Mouse (Mus musculus) spleen, adult 18-20 months (tissue): ENCODE measurements around the gene Zfp36l1.

ENCODE experiments used
- DNase-seq, 2 experiments: peaks; one replicate each; pipeline ENCODE4 v3.0.0; 2022; ENCODE audit warnings: mixed read lengths in 2 of 2

The Zfp36l1 gene

DNA sequence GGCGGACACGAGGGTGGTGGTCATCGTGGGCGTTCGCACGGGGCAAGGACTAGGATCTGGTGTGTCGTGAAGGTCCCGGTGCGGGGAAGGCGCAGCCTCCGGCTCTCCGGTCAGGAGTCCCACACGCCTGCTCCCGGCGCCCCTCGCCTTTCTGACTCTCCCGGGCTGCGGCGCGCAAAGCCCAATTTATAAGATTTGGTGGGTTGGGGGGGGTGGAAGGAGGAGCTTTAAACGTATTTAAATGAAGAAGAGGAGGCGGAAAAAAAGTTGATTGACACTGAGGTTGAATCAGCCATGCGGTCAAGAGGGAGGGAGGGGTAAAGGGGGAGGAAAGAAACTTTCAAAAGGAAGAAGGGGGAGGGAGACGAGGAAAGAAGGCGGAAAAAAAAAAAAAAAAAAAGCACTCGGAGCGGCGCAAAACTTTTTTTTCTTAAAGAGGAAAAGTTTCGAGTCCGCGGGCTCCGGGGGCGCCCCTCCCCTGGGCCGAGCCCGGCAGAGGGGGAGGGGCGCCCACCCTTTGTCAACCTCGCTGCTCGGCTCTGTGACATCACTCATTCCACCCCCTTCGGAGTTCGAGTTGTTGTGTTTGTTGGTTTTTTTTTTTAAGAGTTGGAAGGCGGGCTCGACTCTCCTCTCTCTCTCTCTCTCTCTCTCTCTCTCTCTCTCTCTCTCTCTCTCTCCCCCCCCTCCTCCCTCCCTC is at the start of gene Zfp36l1:
Gene Zfp36l1 (minus strand): TSS at position 162 of the 700 bp plus-strand sequence.
- peak; percentile 91 to 93 for DNase-seq

GRCm38 (mm10) chr12:80162448-80162847 is 49.6 kb upstream of the Zfp36l1 start:
- no peak for DNase-seq

- no peak for DNase-seq
These were observed 44.9 kb upstream of the Zfp36l1 start for GRCm38 (mm10) chr12:80157675-80158074.

DNA sequence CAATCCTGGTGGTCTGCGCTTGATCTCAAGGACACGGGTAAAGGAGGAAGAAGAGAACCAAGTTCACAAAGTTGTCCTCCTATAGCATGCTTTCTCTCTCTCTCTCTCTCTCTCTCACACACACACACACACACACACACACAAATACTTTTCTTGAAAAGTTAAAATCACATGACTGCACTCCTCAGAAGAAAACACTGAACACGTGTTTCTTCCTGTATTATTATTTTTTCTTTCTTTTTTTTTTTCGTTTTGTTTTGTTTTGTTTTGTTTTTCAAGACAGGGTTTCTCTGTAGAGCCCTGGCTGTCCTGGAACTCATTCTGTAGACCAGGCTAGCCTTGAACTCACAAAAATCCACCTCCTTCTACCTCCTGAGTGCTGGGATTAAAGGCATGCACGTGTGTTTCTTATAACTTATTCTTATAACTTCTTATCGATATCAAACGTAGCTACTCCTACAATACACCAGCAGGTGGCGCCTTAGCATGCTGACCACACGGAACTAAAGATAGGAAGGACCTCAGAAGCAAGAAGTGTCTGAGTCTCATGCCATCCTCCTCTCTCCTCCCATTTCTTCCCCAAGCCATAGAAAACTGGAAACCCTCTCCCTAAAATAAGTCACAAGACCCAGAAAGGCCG is 41.0 kb upstream of the Zfp36l1 start:
- peak in 1 of 2 experiments; percentile 56 for DNase-seq

- no peak for DNase-seq
These were observed 40.3 kb upstream of the Zfp36l1 start for GRCm38 (mm10) chr12:80153078-80153477.

DNA sequence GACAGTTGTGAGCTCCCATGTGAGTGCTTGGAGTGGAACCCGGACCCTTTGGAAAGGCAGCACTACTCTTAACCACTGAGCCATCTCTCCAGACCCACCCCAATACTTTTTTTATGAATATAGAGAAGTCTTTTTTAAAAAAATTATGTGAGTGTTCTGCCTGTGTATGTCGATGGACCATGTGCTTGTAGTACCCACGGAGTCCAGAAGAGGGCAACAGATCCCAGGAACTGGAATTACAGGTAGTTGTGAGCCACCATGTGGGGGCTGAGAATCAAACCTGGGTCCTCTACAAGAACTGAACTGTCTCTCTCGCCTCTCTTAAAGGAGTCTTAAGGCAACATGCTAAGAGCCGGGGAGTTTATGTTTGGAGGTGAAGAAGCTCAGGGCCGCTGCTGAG is 39.0 kb upstream of the Zfp36l1 start:
- no peak for DNase-seq

DNA sequence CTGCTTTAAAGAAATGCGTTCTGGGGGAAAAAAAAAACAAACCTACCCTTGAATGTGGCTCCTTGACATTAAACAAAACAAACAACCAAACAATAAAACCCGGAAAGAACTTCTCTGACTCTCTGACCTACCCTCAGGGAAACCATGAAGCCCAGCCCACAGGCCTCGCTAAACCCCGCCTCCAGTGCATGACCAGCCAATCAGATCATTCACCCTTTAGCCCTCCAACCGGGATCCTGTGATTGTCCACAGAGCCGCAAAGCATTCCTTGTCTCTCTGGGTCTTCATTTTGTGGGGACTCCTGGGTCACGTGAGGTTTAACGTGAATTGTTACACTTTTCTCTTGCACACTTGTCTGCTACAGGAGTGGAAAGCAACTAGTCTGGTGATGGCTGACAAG is 37.8 kb upstream of the Zfp36l1 start:
- no peak for DNase-seq

- DNase-seq, result no peak
These were observed 34.9 kb upstream of the Zfp36l1 start for GRCm38 (mm10) chr12:80147563-80148214.

DNA sequence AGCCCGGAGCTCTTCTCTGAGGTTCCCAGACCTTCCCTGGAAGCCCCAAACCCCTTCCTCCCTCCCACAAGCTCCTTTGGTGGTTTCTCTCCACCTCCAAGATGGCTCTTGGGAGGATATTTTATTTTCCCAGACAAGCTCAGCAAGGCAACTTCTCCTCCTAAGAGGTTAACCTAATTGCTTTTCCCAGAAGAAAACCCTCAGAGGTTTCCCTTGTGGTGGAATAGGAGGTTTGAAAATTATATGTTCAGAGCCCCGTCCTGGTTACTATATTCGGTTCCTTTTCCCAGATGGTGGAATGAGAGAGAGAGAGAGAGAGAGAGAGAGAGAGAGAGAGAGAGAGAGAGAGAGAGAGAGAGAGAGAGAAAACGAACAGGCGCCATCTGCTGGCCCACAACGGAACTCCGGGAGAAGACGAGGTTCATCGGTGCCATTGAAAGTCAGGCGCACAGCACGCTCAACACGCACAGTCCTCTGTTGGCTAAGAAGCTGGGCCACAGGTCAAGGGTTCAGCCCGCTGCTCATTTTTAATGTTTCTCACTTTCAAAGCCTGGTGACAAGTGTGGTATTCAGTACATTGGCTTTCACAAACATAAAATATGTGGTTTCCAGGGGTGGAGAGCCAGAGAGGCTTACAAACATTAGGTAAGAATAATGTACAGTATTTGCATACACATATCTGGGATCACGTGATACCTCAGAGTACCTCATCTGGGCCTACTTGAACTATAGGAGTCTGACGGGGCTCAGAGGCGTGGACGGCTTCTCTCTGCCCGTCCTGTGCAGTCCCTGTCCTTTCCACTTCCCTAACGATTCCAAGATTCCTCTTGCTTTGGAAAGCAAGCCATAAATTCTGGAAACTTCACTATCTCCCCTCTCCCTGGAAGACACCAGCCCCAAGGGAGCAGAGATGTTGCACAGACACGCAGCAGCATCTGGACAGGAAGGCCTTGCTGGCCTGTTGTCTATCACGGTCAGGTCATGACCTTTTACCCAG is 33.7 kb upstream of the Zfp36l1 start:
- peak in 1 of 2 experiments; percentile 61 for DNase-seq

GRCm38 (mm10) chr12:80145365-80145764 is 32.6 kb upstream of the Zfp36l1 start:
- no peak for DNase-seq

GRCm38 (mm10) chr12:80144846-80145245 is 32.0 kb upstream of the Zfp36l1 start:
- DNase-seq, result no peak

DNA sequence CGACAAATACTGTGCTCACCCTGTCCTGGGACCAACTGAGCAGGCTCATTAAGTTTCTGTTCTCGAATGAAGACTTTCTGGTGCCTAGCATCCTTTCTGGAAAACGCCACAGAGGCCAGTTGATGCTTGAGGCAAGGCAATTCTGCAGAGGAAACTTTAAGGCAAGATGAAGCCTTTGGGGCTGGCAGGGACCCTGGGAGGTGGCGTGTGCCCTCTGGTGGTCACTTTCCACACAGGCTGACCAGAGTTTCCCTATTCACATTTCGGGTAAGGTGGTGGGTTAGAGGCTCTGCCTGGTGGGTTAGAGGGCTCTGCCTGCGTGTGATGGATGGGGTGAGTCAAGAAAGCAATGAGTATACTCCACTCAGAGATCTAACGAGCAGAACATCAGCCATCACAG is 28.7 kb upstream of the Zfp36l1 start:
- DNase-seq, result peak; percentile 25 to 61

DNA sequence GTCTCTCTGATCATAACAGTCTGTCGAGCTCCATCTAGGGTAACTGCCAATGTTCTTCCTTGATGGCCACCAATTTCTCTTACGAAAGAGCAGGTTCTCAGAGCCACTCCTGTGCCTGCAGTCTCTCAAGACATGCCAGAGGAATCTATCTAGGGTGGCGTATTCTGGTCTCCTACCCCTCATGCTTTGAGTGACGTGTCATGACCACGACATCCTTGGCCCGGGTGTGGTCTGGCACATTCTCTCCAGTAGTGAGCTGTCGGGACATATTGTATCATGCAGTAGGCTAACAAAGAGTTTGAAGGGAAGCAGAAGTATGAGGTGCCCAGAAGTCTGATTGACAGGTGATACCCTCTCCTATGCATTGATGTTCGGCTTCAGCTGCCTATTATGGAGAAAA is 28.2 kb upstream of the Zfp36l1 start:
- DNase-seq, result no peak

DNA sequence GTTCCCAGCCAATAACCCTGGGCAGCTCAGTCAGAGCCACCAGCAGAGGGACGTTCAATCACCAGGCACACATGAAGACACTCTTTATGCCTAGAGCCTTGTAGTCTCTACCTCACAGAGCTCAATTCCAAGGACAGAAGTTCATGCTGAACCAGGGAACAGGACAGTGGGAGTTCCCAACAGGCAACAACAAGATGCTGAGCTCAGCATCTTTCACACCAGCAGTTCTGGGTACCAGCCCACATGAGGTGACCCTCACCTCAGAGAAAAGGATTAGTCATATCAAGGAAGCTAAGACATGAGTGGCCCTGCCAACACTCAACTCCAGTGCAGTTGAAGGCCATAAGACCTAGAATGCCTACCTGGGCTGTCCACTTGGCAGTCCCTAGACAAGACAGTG is 24.9 kb upstream of the Zfp36l1 start:
- DNase-seq, result no peak

- DNase-seq, result no peak
These were observed 24.4 kb upstream of the Zfp36l1 start for GRCm38 (mm10) chr12:80137246-80137645.

DNA sequence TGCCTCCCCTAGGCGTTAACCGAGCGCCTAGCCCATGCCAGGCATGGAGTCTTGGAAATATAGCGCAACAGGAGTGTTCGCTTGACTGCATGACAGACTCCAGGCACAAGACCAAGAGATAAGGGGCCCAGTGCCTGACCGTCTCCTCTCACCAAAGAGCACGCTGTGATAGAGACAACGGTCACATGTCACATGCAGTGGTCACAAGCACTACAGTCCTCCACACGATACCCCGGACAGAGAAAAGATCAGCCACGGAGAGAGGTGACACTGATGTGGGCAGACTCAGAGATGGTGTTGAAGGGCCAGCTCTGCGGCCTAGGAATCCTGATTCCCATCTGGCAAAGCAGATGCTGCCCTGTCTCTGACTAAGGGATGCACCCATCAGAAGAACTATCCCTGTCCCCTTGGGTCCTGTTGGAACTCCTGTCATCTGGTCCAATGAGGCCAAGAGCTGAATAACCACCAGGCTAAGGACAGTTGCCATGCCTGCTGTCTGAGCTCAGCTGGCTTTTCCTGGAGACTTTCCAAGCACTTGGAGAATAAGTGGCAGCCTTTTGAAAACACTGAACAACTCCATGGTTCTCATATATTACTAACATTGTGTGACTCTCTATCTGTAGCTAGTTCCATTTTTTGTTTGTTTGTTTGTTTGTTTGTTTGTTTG is 23.6 kb upstream of the Zfp36l1 start:
- no peak for DNase-seq

- DNase-seq, result no peak
These were observed 22.4 kb upstream of the Zfp36l1 start for GRCm38 (mm10) chr12:80135173-80135572.

GRCm38 (mm10) chr12:80133011-80133545 is 20.3 kb upstream of the Zfp36l1 start:
- no peak for DNase-seq

DNA sequence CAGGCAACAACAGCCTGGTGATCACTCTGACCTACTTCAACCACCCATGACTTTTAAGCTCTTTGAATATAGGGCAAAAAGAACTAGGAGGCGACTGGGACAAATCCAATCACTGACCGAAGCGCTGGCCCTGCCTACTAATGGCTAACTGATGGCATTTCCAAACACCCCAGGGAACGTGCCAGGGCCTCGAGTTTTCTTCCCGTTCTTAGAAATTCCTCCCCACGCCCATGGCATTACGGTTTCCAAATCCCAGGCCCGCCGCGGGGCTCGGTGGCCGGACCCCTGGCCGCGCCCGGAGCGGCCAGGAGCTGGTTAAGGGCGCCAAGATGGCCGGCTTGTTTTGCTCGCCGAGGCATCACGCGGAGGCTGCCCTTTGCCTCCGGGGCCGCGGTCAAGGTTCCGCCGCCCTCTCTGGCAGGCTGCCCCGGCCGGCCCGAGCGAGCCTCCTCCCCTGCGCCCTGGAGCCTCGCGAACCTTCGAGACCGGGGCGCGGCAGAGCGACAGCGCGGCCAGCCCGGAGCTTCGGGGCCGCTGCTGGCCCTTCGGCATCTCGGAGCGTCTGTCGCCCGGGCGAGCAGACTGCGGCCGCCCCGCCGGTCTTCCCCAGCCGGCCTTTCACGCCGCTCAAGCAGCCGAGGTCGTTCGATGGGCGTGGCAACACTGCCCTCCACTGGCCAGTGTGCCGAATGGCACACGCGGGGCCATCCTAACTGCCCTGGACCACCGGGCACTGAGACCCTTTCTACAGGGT is 19.6 kb upstream of the Zfp36l1 start:
- DNase-seq, result peak; percentile 78 to 81

GRCm38 (mm10) chr12:80131359-80132249 is 18.8 kb upstream of the Zfp36l1 start:
- peak in 1 of 2 experiments; percentile 48 for DNase-seq
